Mouse (Mus musculus): Measurements from ENCODE around the gene Pik3ip1.
A peak's percentile ranks its signal among the peaks of the same experiment; 100 is the strongest.

The Pik3ip1 gene

GRCm38 (mm10) chr11:3302792-3303191 lies 27.4 kb upstream of the Pik3ip1 start:
- DNase-seq (ENCODE audit: low spot score) = peak; percentile 78

- no peak for DNase-seq (ENCODE audit: low spot score)
Measured at GRCm38 (mm10) chr11:3305821-3306220, 24.4 kb upstream of the Pik3ip1 start.

- no peak for DNase-seq (ENCODE audit: low spot score)
Measured at GRCm38 (mm10) chr11:3307875-3308274, 22.3 kb upstream of the Pik3ip1 start.

GRCm38 (mm10) chr11:3309884-3310283 lies 20.3 kb upstream of the Pik3ip1 start:
- no peak for DNase-seq (ENCODE audit: low spot score)

GRCm38 (mm10) chr11:3310789-3311585 lies 19.2 kb upstream of the Pik3ip1 start:
- no peak for DNase-seq (ENCODE audit: low spot score)

- DNase-seq (ENCODE audit: low spot score) = no peak
Measured at GRCm38 (mm10) chr11:3311586-3312347, 18.4 kb upstream of the Pik3ip1 start.

- DNase-seq (ENCODE audit: low spot score) = no peak
Measured at GRCm38 (mm10) chr11:3313294-3313693, 16.9 kb upstream of the Pik3ip1 start.

GRCm38 (mm10) chr11:3314148-3314547 lies 16.1 kb upstream of the Pik3ip1 start:
- DNase-seq (ENCODE audit: low spot score) = peak; percentile 72

- no peak for DNase-seq (ENCODE audit: low spot score)
Measured at GRCm38 (mm10) chr11:3318286-3318685, 11.9 kb upstream of the Pik3ip1 start.

GRCm38 (mm10) chr11:3328271-3328670 lies 1.9 kb upstream of the Pik3ip1 start:
- DNase-seq (ENCODE audit: low spot score) = no peak

- DNase-seq (ENCODE audit: low spot score) = no peak
Measured at GRCm38 (mm10) chr11:3328806-3329775, 1.1 kb upstream of the Pik3ip1 start.

GRCm38 (mm10) chr11:3330566-3330965 lies 365 bp downstream of the Pik3ip1 start:
- peak; percentile 91 for DNase-seq (ENCODE audit: low spot score)

- no peak for DNase-seq (ENCODE audit: low spot score)
Measured at GRCm38 (mm10) chr11:3330991-3331750, 970 bp downstream of the Pik3ip1 start.

- DNase-seq (ENCODE audit: low spot score) = peak; percentile 96
Measured at GRCm38 (mm10) chr11:3331756-3332642, 1.8 kb downstream of the Pik3ip1 start.

GRCm38 (mm10) chr11:3333111-3333695 lies 3.0 kb downstream of the Pik3ip1 start:
- DNase-seq (ENCODE audit: low spot score) = no peak

GRCm38 (mm10) chr11:3334141-3334710 lies 4.0 kb downstream of the Pik3ip1 start:
- no peak for DNase-seq (ENCODE audit: low spot score)

- no peak for DNase-seq (ENCODE audit: low spot score)
Measured at GRCm38 (mm10) chr11:3334711-3335316, 4.6 kb downstream of the Pik3ip1 start.

GRCm38 (mm10) chr11:3335651-3336216 lies 5.5 kb downstream of the Pik3ip1 start:
- peak; percentile 85 for DNase-seq (ENCODE audit: low spot score)

- DNase-seq (ENCODE audit: low spot score) = no peak
Measured at GRCm38 (mm10) chr11:3336602-3337001, 6.4 kb downstream of the Pik3ip1 start.
